Mouse (Mus musculus): ENCODE measurements around the gene Cand2. TPM values are rescaled to one million over a fixed set of nuclear protein-coding genes. Genes with fewer than 3 reads are reported as not detected.
A peak's percentile ranks its signal among the peaks of the same experiment; 100 is the strongest.

Cand2 gene
- polyA plus RNA-seq, 1 experiment from 2014 or later = 62.5 TPM

- no peak overlapping the region for H3K27ac ChIP-seq
- no peak overlapping the region for H3K9ac ChIP-seq
- no peaks in the 10 kb centered on the region for H3K9me3 ChIP-seq
- no peak overlapping the region for H3K4me2 ChIP-seq (replicated peaks)
- H3K4me3 ChIP-seq = no peak overlapping the region
- peaks cover 26% of the 10 kb centered on the region for H3K4me1 ChIP-seq
- no peak for ATAC-seq (ENCODE audit: insufficient number of reproducible peaks, insufficient read depth, low FRiP score, low TSS enrichment)
- no peaks in the 10 kb centered on the region for H3K36me3 ChIP-seq
- 91% methylated on average over 4 of the region's 4 CpGs for WGBS
- no peaks in the 10 kb centered on the region for H3K27me3 ChIP-seq
Measured at GRCm38 (mm10) chr6:115760137-115760536, 14.2 kb upstream of the Cand2 start.

- Histone ChIP-seq H3K9ac (no peak overlapping the region), H3K36me3 (no peaks in the 10 kb centered on the region), H3K27me3 (no peaks in the 10 kb centered on the region), H3K4me1 (peaks cover 26% of the 10 kb centered on the region), H3K9me3 (no peaks in the 10 kb centered on the region), H3K4me2 (replicated peaks) (no peak overlapping the region), H3K4me3 (no peak overlapping the region), H3K27ac (no peak overlapping the region)
- ATAC-seq (ENCODE audit: insufficient number of reproducible peaks, insufficient read depth, low FRiP score, low TSS enrichment) = no peak
- 54% methylated on average over 4 of the region's 4 CpGs for WGBS
Measured at GRCm38 (mm10) chr6:115760982-115761381, 13.4 kb upstream of the Cand2 start.

GRCm38 (mm10) chr6:115761995-115762756 is 12.2 kb upstream of the Cand2 start, which contains the start of gene Tmem40:
Gene Tmem40, minus strand, starts transcription at chr6:115762410.
- Histone ChIP-seq H3K9me3 (no peaks in the 10 kb centered on the region), H3K27ac (peak within 1 kb of the TSS; percentile 92; the same call in 1 of the 2 replicates), H3K4me1 (peaks cover 26% of the 10 kb centered on the region), H3K4me2 (replicated peaks) (peak within 1 kb of the TSS; percentile 29), H3K4me3 (no peak within 1 kb of the TSS), H3K9ac (no peak within 1 kb of the TSS), H3K36me3 (no peaks in the 10 kb centered on the region), H3K27me3 (no peaks in the 10 kb centered on the region)
- ATAC-seq (ENCODE audit: insufficient number of reproducible peaks, insufficient read depth, low FRiP score, low TSS enrichment) = no peak
- WGBS = 5% methylated on average over 9 of the region's 9 CpGs

GRCm38 (mm10) chr6:115764179-115764578 is 10.2 kb upstream of the Cand2 start:
- 4% methylated on average over 7 of the region's 7 CpGs for WGBS

GRCm38 (mm10) chr6:115767357-115767756 is 7.0 kb upstream of the Cand2 start:
- 46% methylated on average over 9 of the region's 9 CpGs for WGBS
- H3K9me3 ChIP-seq = no peaks in the 10 kb centered on the region
- no peak overlapping the region for H3K4me2 ChIP-seq (replicated peaks)
- H3K9ac ChIP-seq = no peak overlapping the region
- no peaks in the 10 kb centered on the region for H3K36me3 ChIP-seq
- H3K27ac ChIP-seq = no peak overlapping the region
- no peaks in the 10 kb centered on the region for H3K27me3 ChIP-seq
- peaks cover 13% of the 10 kb centered on the region for H3K4me1 ChIP-seq
- H3K4me3 ChIP-seq = no peak overlapping the region
- no peak for ATAC-seq (ENCODE audit: insufficient number of reproducible peaks, insufficient read depth, low FRiP score, low TSS enrichment)

More at GRCm38 (mm10) chr6:115764179-115764578, 10.2 kb upstream of the Cand2 start:
- peak overlapping the region; percentile 23 for H3K4me2 ChIP-seq (replicated peaks)
- H3K4me1 ChIP-seq = peaks cover 26% of the 10 kb centered on the region
- no peaks in the 10 kb centered on the region for H3K27me3 ChIP-seq
- H3K36me3 ChIP-seq = no peaks in the 10 kb centered on the region
- no peaks in the 10 kb centered on the region for H3K9me3 ChIP-seq
- no peak overlapping the region for H3K9ac ChIP-seq
- no peak overlapping the region for H3K4me3 ChIP-seq
- peak overlapping the region; percentile 92 for H3K27ac ChIP-seq
- ATAC-seq (ENCODE audit: insufficient number of reproducible peaks, insufficient read depth, low FRiP score, low TSS enrichment) = peak; percentile 88

- H3K9me3 ChIP-seq = no peaks in the 10 kb centered on the region
- no peak overlapping the region for H3K4me2 ChIP-seq (replicated peaks)
- no peak overlapping the region for H3K4me3 ChIP-seq
- 82% methylated on average over 4 of the region's 4 CpGs for WGBS
- no peak for ATAC-seq (ENCODE audit: insufficient number of reproducible peaks, insufficient read depth, low FRiP score, low TSS enrichment)
- no peak overlapping the region for H3K9ac ChIP-seq
- H3K27ac ChIP-seq = no peak overlapping the region
- no peaks in the 10 kb centered on the region for H3K27me3 ChIP-seq
- H3K36me3 ChIP-seq = no peaks in the 10 kb centered on the region
- peaks cover 8% of the 10 kb centered on the region; the same call in 1 of the 2 replicates for H3K4me1 ChIP-seq
Measured at GRCm38 (mm10) chr6:115768207-115768606, 6.1 kb upstream of the Cand2 start.

- no peak overlapping the region for H3K9ac ChIP-seq
- 81% methylated on average over 20 of the region's 20 CpGs for WGBS
- no peak overlapping the region for H3K4me3 ChIP-seq
- no peak for ATAC-seq (ENCODE audit: insufficient number of reproducible peaks, insufficient read depth, low FRiP score, low TSS enrichment)
- no peaks in the 10 kb centered on the region for H3K9me3 ChIP-seq
- H3K4me2 ChIP-seq (replicated peaks) = no peak overlapping the region
- no peaks in the 10 kb centered on the region for H3K36me3 ChIP-seq
- peaks cover 5% of the 10 kb centered on the region; the same call in 1 of the 2 replicates for H3K4me1 ChIP-seq
- H3K27me3 ChIP-seq = no peaks in the 10 kb centered on the region
- H3K27ac ChIP-seq = no peak overlapping the region
Measured at GRCm38 (mm10) chr6:115770059-115770670, 4.2 kb upstream of the Cand2 start.

GRCm38 (mm10) chr6:115770852-115771251 is 3.5 kb upstream of the Cand2 start:
- Histone ChIP-seq H3K36me3 (no peaks in the 10 kb centered on the region), H3K4me1 (peaks cover 11% of the 10 kb centered on the region), H3K27ac (no peak overlapping the region), H3K9ac (no peak overlapping the region), H3K4me2 (replicated peaks) (no peak overlapping the region), H3K27me3 (no peaks in the 10 kb centered on the region), H3K9me3 (no peaks in the 10 kb centered on the region), H3K4me3 (no peak overlapping the region)
- ATAC-seq (ENCODE audit: insufficient number of reproducible peaks, insufficient read depth, low FRiP score, low TSS enrichment) = no peak
- 58% methylated on average over 4 of the region's 4 CpGs for WGBS

- WGBS = 75% methylated on average over 6 of the region's 6 CpGs
- H3K9me3 ChIP-seq = no peaks in the 10 kb centered on the region
- H3K36me3 ChIP-seq = no peaks in the 10 kb centered on the region
- no peak overlapping the region for H3K9ac ChIP-seq
- H3K27me3 ChIP-seq = no peaks in the 10 kb centered on the region
- ATAC-seq (ENCODE audit: insufficient number of reproducible peaks, insufficient read depth, low FRiP score, low TSS enrichment) = no peak
- H3K4me3 ChIP-seq = no peak overlapping the region
- H3K27ac ChIP-seq = no peak overlapping the region
- H3K4me1 ChIP-seq = peaks cover 24% of the 10 kb centered on the region
- H3K4me2 ChIP-seq (replicated peaks) = no peak overlapping the region
Measured at GRCm38 (mm10) chr6:115772201-115772600, 2.1 kb upstream of the Cand2 start.

- no peaks in the 10 kb centered on the region for H3K36me3 ChIP-seq
- no peaks in the 10 kb centered on the region for H3K9me3 ChIP-seq
- peaks cover 24% of the 10 kb centered on the region for H3K4me1 ChIP-seq
- ATAC-seq (ENCODE audit: insufficient number of reproducible peaks, insufficient read depth, low FRiP score, low TSS enrichment) = no peak
- no peak overlapping the region for H3K27ac ChIP-seq
- H3K4me2 ChIP-seq (replicated peaks) = no peak overlapping the region
- WGBS = 100% methylated on average over 1 of the region's 1 CpGs
- no peak overlapping the region for H3K4me3 ChIP-seq
- H3K9ac ChIP-seq = no peak overlapping the region
- H3K27me3 ChIP-seq = no peaks in the 10 kb centered on the region
Measured at GRCm38 (mm10) chr6:115772604-115773003, 1.7 kb upstream of the Cand2 start.

- Histone ChIP-seq H3K4me3 (peak overlapping the region; percentile 86), H3K4me1 (peaks cover 24% of the 10 kb centered on the region), H3K9ac (peak overlapping the region; percentile 53), H3K27me3 (no peaks in the 10 kb centered on the region), H3K27ac (peak overlapping the region; percentile 69), H3K36me3 (peaks cover 7% of the 10 kb centered on the region; the same call in 1 of the 2 replicates), H3K4me2 (replicated peaks) (peak overlapping the region; percentile 92), H3K9me3 (no peaks in the 10 kb centered on the region)
- 1% methylated on average over 14 of the region's 14 CpGs for WGBS
- peak; percentile 82; the same call in 1 of the 2 replicates for ATAC-seq (ENCODE audit: insufficient number of reproducible peaks, insufficient read depth, low FRiP score, low TSS enrichment)
Measured at GRCm38 (mm10) chr6:115773966-115774413, 348 bp upstream of the Cand2 start.

GRCm38 (mm10) chr6:115775838-115776237 is 1.5 kb downstream of the Cand2 start:
- H3K4me2 ChIP-seq (replicated peaks) = peak overlapping the region; percentile 92
- peaks cover 24% of the 10 kb centered on the region for H3K36me3 ChIP-seq
- no peaks in the 10 kb centered on the region for H3K27me3 ChIP-seq
- 40% methylated on average over 3 of the region's 3 CpGs for WGBS
- peak overlapping the region; percentile 88 for H3K27ac ChIP-seq
- H3K4me1 ChIP-seq = peaks cover 24% of the 10 kb centered on the region
- no peak for ATAC-seq (ENCODE audit: insufficient number of reproducible peaks, insufficient read depth, low FRiP score, low TSS enrichment)
- peak overlapping the region; percentile 86 for H3K4me3 ChIP-seq
- H3K9me3 ChIP-seq = no peaks in the 10 kb centered on the region
- peak overlapping the region; percentile 83 for H3K9ac ChIP-seq
